Mouse (Mus musculus): ENCODE measurements around the gene Gm3409. TPM values are rescaled to one million over a fixed set of nuclear protein-coding genes. Genes with fewer than 3 reads are reported as not detected.
"Not testable (repeated sequence)": the region's sequence is repeated elsewhere in the genome, so short reads cannot be mapped to it uniquely, and the experiment has no call there.

The Gm3409 gene
- polyA plus RNA-seq, 1 experiment from 2014 or later = not detected

GRCm38 (mm10) chr5:146571830-146572734 lies 34.6 kb downstream of the Gm3409 start:
- not testable (repeated sequence) for H3K4me3 ChIP-seq (replicated peaks; ENCODE audit: low read length); H3K4me2 ChIP-seq (ENCODE audit: low read length); H3K4me1 ChIP-seq (replicated peaks; ENCODE audit: control insufficient read depth, insufficient read depth, low read length); H3K9me3 ChIP-seq (ENCODE audit: control insufficient read depth, low read length); H3K36me3 ChIP-seq (ENCODE audit: control insufficient read depth, insufficient read depth); H3K9ac ChIP-seq (replicated peaks; ENCODE audit: low read depth, low read length); H3K27me3 ChIP-seq (replicated peaks; ENCODE audit: control insufficient read depth, insufficient read depth, low read length)
- peak; percentile 96 for ATAC-seq
- H3K27ac ChIP-seq (ENCODE audit: low read length) = peak overlapping the region; percentile 67
- 27% methylated on average over 6 of the region's 6 CpGs for WGBS

GRCm38 (mm10) chr5:146572735-146573042 lies 35.2 kb downstream of the Gm3409 start:
- not testable (repeated sequence) for H3K27me3 ChIP-seq (replicated peaks; ENCODE audit: control insufficient read depth, insufficient read depth, low read length); H3K4me3 ChIP-seq (replicated peaks; ENCODE audit: low read length); ATAC-seq; H3K4me2 ChIP-seq (ENCODE audit: low read length); H3K9me3 ChIP-seq (ENCODE audit: control insufficient read depth, low read length); H3K4me1 ChIP-seq (replicated peaks; ENCODE audit: control insufficient read depth, insufficient read depth, low read length); H3K9ac ChIP-seq (replicated peaks; ENCODE audit: low read depth, low read length); H3K36me3 ChIP-seq (ENCODE audit: control insufficient read depth, insufficient read depth)
- H3K27ac ChIP-seq (ENCODE audit: low read length) = peak overlapping the region; percentile 60
- 96% methylated on average over 4 of the region's 4 CpGs for WGBS

- Histone ChIP-seq H3K4me2 (ENCODE audit: low read length) (no peak overlapping the region), H3K4me3 (replicated peaks; ENCODE audit: low read length) (no peak overlapping the region), H3K27me3 (replicated peaks; ENCODE audit: control insufficient read depth, insufficient read depth, low read length) (0 out of 2 replicates have a peak, but pooled peaks cover 3% of the 10 kb centered on the region), H3K27ac (ENCODE audit: low read length) (no peak overlapping the region), H3K9me3 (ENCODE audit: control insufficient read depth, low read length) (no peaks in the 10 kb centered on the region), H3K4me1 (replicated peaks; ENCODE audit: control insufficient read depth, insufficient read depth, low read length) (peaks cover 3% of the 10 kb centered on the region; the same call in 1 of the 2 replicates), H3K9ac (replicated peaks; ENCODE audit: low read depth, low read length) (no peak overlapping the region), H3K36me3 (ENCODE audit: control insufficient read depth, insufficient read depth) (no peaks in the 10 kb centered on the region)
- no peak for ATAC-seq
- WGBS = 91% methylated on average over 3 of the region's 3 CpGs
Observed at GRCm38 (mm10) chr5:146576668-146577067, 39.2 kb downstream of the Gm3409 start.

GRCm38 (mm10) chr5:146584156-146584477 lies 46.7 kb downstream of the Gm3409 start:
- WGBS = 2% methylated on average over 10 of the region's 10 CpGs
- Histone ChIP-seq H3K36me3 (ENCODE audit: control insufficient read depth, insufficient read depth) (no peaks in the 10 kb centered on the region), H3K9ac (replicated peaks; ENCODE audit: low read depth, low read length) (peak overlapping the region; percentile 86), H3K4me3 (replicated peaks; ENCODE audit: low read length) (peak overlapping the region; percentile 69), H3K4me1 (replicated peaks; ENCODE audit: control insufficient read depth, insufficient read depth, low read length) (peaks cover 9% of the 10 kb centered on the region), H3K27me3 (replicated peaks; ENCODE audit: control insufficient read depth, insufficient read depth, low read length) (peaks cover 20% of the 10 kb centered on the region), H3K9me3 (ENCODE audit: control insufficient read depth, low read length) (no peaks in the 10 kb centered on the region), H3K4me2 (ENCODE audit: low read length) (peak overlapping the region; percentile 82), H3K27ac (ENCODE audit: low read length) (no peak overlapping the region; the same call in 1 of the 2 replicates)
- ATAC-seq = no peak

GRCm38 (mm10) chr5:146584478-146585306 lies 47.2 kb downstream of the Gm3409 start, which contains the start of gene Gpr12:
TSS of gene Gpr12 (minus strand) at chr5:146585239.
- ATAC-seq = peak; percentile 78
- Histone ChIP-seq H3K36me3 (ENCODE audit: control insufficient read depth, insufficient read depth) (no peaks in the 10 kb centered on the region), H3K9ac (replicated peaks; ENCODE audit: low read depth, low read length) (peak within 1 kb of the TSS; percentile 86), H3K27me3 (replicated peaks; ENCODE audit: control insufficient read depth, insufficient read depth, low read length) (peaks cover 20% of the 10 kb centered on the region), H3K4me3 (replicated peaks; ENCODE audit: low read length) (peak within 1 kb of the TSS; percentile 69), H3K4me1 (replicated peaks; ENCODE audit: control insufficient read depth, insufficient read depth, low read length) (peaks cover 9% of the 10 kb centered on the region), H3K27ac (ENCODE audit: low read length) (peak within 1 kb of the TSS; percentile 11), H3K9me3 (ENCODE audit: control insufficient read depth, low read length) (no peaks in the 10 kb centered on the region), H3K4me2 (ENCODE audit: low read length) (peak within 1 kb of the TSS; percentile 82)
- WGBS = under 1% methylated on average over 64 of the region's 64 CpGs

GRCm38 (mm10) chr5:146585307-146585651 lies 47.8 kb downstream of the Gm3409 start:
- peak overlapping the region; percentile 69 for H3K4me3 ChIP-seq (replicated peaks; ENCODE audit: low read length)
- H3K9me3 ChIP-seq (ENCODE audit: control insufficient read depth, low read length) = no peaks in the 10 kb centered on the region
- no peaks in the 10 kb centered on the region for H3K36me3 ChIP-seq (ENCODE audit: control insufficient read depth, insufficient read depth)
- ATAC-seq = no peak
- H3K4me1 ChIP-seq (replicated peaks; ENCODE audit: control insufficient read depth, insufficient read depth, low read length) = peaks cover 9% of the 10 kb centered on the region
- WGBS = 10% methylated on average over 10 of the region's 10 CpGs
- H3K9ac ChIP-seq (replicated peaks; ENCODE audit: low read depth, low read length) = peak overlapping the region; percentile 86
- peaks cover 20% of the 10 kb centered on the region for H3K27me3 ChIP-seq (replicated peaks; ENCODE audit: control insufficient read depth, insufficient read depth, low read length)
- H3K4me2 ChIP-seq (ENCODE audit: low read length) = peak overlapping the region; percentile 82
- H3K27ac ChIP-seq (ENCODE audit: low read length) = no peak overlapping the region; the same call in 1 of the 2 replicates

GRCm38 (mm10) chr5:146586357-146587070 lies 49.1 kb downstream of the Gm3409 start:
- H3K4me2 ChIP-seq (ENCODE audit: low read length) = no peak overlapping the region
- no peaks in the 10 kb centered on the region for H3K9me3 ChIP-seq (ENCODE audit: control insufficient read depth, low read length)
- no peak overlapping the region for H3K27ac ChIP-seq (ENCODE audit: low read length)
- H3K4me1 ChIP-seq (replicated peaks; ENCODE audit: control insufficient read depth, insufficient read depth, low read length) = peaks cover 13% of the 10 kb centered on the region
- no peak for ATAC-seq
- H3K36me3 ChIP-seq (ENCODE audit: control insufficient read depth, insufficient read depth) = no peaks in the 10 kb centered on the region
- H3K4me3 ChIP-seq (replicated peaks; ENCODE audit: low read length) = no peak overlapping the region
- 72% methylated on average over 8 of the region's 8 CpGs for WGBS
- peaks cover 18% of the 10 kb centered on the region for H3K27me3 ChIP-seq (replicated peaks; ENCODE audit: control insufficient read depth, insufficient read depth, low read length)
- no peak overlapping the region for H3K9ac ChIP-seq (replicated peaks; ENCODE audit: low read depth, low read length)
